Mouse (Mus musculus) heart, embryonic 16.5 days (tissue): ENCODE measurements around the gene Gm6525. TPM values are rescaled to one million over a fixed set of nuclear protein-coding genes. Genes with fewer than 3 reads are reported as not detected.

Experiments used
- ATAC-seq: fragments of 200-750 bp; cut with Nextera tagmentation; replicated peaks from 2 replicates; pipeline ENCODE4 v1.8.0; 2017; ENCODE audit warnings: moderate number of reproducible peaks; ENCODE audit not compliant: insufficient read depth, low FRiP score; ENCODE audit errors: extremely low read depth
- H3K27ac ChIP-seq: fragments of 300-500 bp; sonication (generic); 2 replicates; pipeline ENCODE4 v1.5.1; 2014; ENCODE audit warnings: mild to moderate bottlenecking, low read length, control low read depth, moderate library complexity
- H3K27me3 ChIP-seq: fragments of 300-500 bp; sonication (generic); 2 replicates; pipeline ENCODE4 v1.6.1; 2014; ENCODE audit warnings: low read length, mixed read lengths; ENCODE audit not compliant: control insufficient read depth, insufficient read depth
- H3K36me3 ChIP-seq: fragments of 300-500 bp; sonication (generic); 2 replicates; pipeline ENCODE4 v1.6.1; 2014; ENCODE audit not compliant: control insufficient read depth, insufficient read depth
- H3K4me1 ChIP-seq: fragments of 300-500 bp; sonication (generic); 2 replicates; pipeline ENCODE4 v1.6.1; 2014; ENCODE audit warnings: low read length, mixed read lengths; ENCODE audit not compliant: control insufficient read depth, insufficient read depth
- H3K4me2 ChIP-seq: fragments of 300-500 bp; sonication (generic); 2 replicates; pipeline ENCODE4 v1.6.1; 2014; ENCODE audit warnings: low read depth, mild to moderate bottlenecking, control low read depth, low read length
- H3K4me3 ChIP-seq: fragments of 300-500 bp; sonication (generic); 2 replicates; pipeline ENCODE4 v1.5.1; 2014; ENCODE audit warnings: mild to moderate bottlenecking, control low read depth, low read length
- H3K9ac ChIP-seq: fragments of 300-500 bp; sonication (generic); 2 replicates; pipeline ENCODE4 v1.6.1; 2014; ENCODE audit warnings: low read length, control low read depth
- H3K9me3 ChIP-seq: fragments of 300-500 bp; sonication (generic); replicated peaks from 2 replicates; pipeline ENCODE4 v1.6.1; 2016; ENCODE audit warnings: low read length; ENCODE audit not compliant: control insufficient read depth
- WGBS: fragments of 180-500 bp; shearing (Covaris S2); extraction: QIAGEN DNeasy Blood & Tissue Kit; methylation state at CpG from one replicate; pipeline ENCODE4 v1.1.7; 2014; 5-methylcytosine and 5-hydroxymethylcytosine counted together
- polyA plus RNA-seq: library from polyadenylated mRNA; unstranded; fragments of >200 nt; fragmentation: Nextera tagmentation; extraction: Ambion mirVana; gene quantifications from 2 replicates; pipeline ENCODE4 v1.2.1, GENCODE M21; 2015

Gene Gm6525
- polyA plus RNA-seq, 1 experiment from 2014 or later: 0.32 TPM

- Histone ChIP-seq H3K4me2 (no peak overlapping the region), H3K9me3 (no peaks in the 10 kb centered on the region), H3K4me3 (no peak overlapping the region), H3K27ac (no peak overlapping the region), H3K4me1 (no peaks in the 10 kb centered on the region), H3K27me3 (no peaks in the 10 kb centered on the region), H3K9ac (no peak overlapping the region), H3K36me3 (no peaks in the 10 kb centered on the region)
- no peak for ATAC-seq
- 71% methylated on average over 13 of the region's 13 CpGs for WGBS
Observed at GRCm38 (mm10) chr3:84200559-84201420, 26.9 kb downstream of the Gm6525 start.

DNA sequence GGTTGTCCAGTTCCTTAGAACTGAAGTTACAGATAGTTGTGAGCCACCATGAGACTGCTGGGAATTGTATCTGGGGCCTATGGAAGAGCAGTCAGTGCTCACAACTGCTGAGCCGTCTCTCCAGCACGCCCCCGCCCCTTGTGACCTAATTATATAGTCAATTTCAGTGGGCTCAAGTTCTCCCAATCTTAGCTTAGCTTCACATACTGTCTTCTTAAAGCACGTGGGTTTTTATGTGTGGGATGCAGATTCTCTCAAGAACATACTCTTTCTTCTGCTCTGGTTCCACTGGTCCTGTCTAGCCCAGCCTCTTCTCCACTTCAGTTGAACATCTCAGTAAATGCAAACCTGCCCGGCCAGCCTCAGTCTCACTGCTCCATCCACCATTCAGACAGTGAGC, 30.7 kb downstream of the Gm6525 start:
- WGBS: 83% methylated on average over 5 of the region's 5 CpGs
- no peaks in the 10 kb centered on the region for H3K4me1 ChIP-seq
- no peak overlapping the region for H3K4me3 ChIP-seq
- no peak overlapping the region for H3K4me2 ChIP-seq
- no peak overlapping the region for H3K9ac ChIP-seq
- no peaks in the 10 kb centered on the region for H3K36me3 ChIP-seq
- H3K27me3 ChIP-seq: no peaks in the 10 kb centered on the region
- ATAC-seq: no peak
- H3K9me3 ChIP-seq: no peaks in the 10 kb centered on the region
- no peak overlapping the region for H3K27ac ChIP-seq

- Histone ChIP-seq H3K27me3 (no peaks in the 10 kb centered on the region), H3K4me1 (no peaks in the 10 kb centered on the region), H3K9ac (no peak overlapping the region), H3K9me3 (no peaks in the 10 kb centered on the region), H3K4me2 (no peak overlapping the region), H3K36me3 (no peaks in the 10 kb centered on the region), H3K27ac (no peak overlapping the region), H3K4me3 (no peak overlapping the region)
- whole genome bisulfite sequencing: 79% methylated on average over 6 of the region's 6 CpGs
- no peak for ATAC-seq
Observed at GRCm38 (mm10) chr3:84205650-84206049, 31.7 kb downstream of the Gm6525 start.

GRCm38 (mm10) chr3:84206106-84206505, 32.2 kb downstream of the Gm6525 start:
- Histone ChIP-seq H3K4me2 (no peak overlapping the region), H3K9ac (no peak overlapping the region), H3K4me3 (no peak overlapping the region), H3K27ac (no peak overlapping the region), H3K36me3 (no peaks in the 10 kb centered on the region), H3K27me3 (no peaks in the 10 kb centered on the region), H3K4me1 (no peaks in the 10 kb centered on the region), H3K9me3 (no peaks in the 10 kb centered on the region)
- 77% methylated on average over 3 of the region's 3 CpGs for WGBS
- no peak for ATAC-seq

DNA sequence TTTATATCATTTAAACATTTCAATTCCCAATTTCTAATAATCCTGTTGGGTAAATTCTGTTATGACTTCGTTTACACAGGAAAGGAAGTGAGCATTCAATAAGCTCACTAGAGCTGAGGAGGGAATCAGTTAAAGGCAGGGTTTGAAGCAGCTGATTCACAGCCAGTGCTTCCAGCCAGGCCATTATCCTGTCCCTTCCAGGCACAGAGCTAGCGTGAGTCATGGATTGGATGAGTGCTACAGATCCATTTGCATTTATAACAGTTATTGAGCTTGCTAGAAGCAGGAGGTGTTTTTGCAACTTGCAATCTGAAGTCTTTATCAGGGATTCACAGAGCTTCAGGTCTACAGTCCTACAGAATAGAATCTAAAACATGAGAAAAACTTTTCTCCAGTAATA, 33.5 kb downstream of the Gm6525 start:
- H3K4me2 ChIP-seq: no peak overlapping the region
- H3K36me3 ChIP-seq: no peaks in the 10 kb centered on the region
- no peaks in the 10 kb centered on the region for H3K27me3 ChIP-seq
- no peak overlapping the region for H3K27ac ChIP-seq
- WGBS: 63% methylated on average over 2 of the region's 2 CpGs
- H3K4me3 ChIP-seq: no peak overlapping the region
- H3K4me1 ChIP-seq: no peaks in the 10 kb centered on the region
- no peaks in the 10 kb centered on the region for H3K9me3 ChIP-seq
- ATAC-seq: no peak
- no peak overlapping the region for H3K9ac ChIP-seq

GRCm38 (mm10) chr3:84208475-84208874, 34.6 kb downstream of the Gm6525 start:
- 92% methylated on average over 7 of the region's 7 CpGs for WGBS
- no peak overlapping the region for H3K9ac ChIP-seq
- ATAC-seq: no peak
- H3K27ac ChIP-seq: no peak overlapping the region
- H3K9me3 ChIP-seq: no peaks in the 10 kb centered on the region
- H3K4me1 ChIP-seq: no peaks in the 10 kb centered on the region
- no peak overlapping the region for H3K4me3 ChIP-seq
- H3K4me2 ChIP-seq: no peak overlapping the region
- no peaks in the 10 kb centered on the region for H3K27me3 ChIP-seq
- H3K36me3 ChIP-seq: no peaks in the 10 kb centered on the region

GRCm38 (mm10) chr3:84208917-84209513, 35.1 kb downstream of the Gm6525 start:
- Histone ChIP-seq H3K4me3 (no peak overlapping the region), H3K9ac (no peak overlapping the region), H3K27ac (no peak overlapping the region), H3K36me3 (no peaks in the 10 kb centered on the region), H3K4me1 (no peaks in the 10 kb centered on the region), H3K9me3 (no peaks in the 10 kb centered on the region), H3K4me2 (no peak overlapping the region), H3K27me3 (no peaks in the 10 kb centered on the region)
- no peak for ATAC-seq
- WGBS: 84% methylated on average over 7 of the region's 7 CpGs

GRCm38 (mm10) chr3:84211340-84211875, 37.5 kb downstream of the Gm6525 start:
- ATAC-seq: no peak
- no peaks in the 10 kb centered on the region for H3K9me3 ChIP-seq
- no peak overlapping the region for H3K9ac ChIP-seq
- WGBS: 84% methylated on average over 7 of the region's 7 CpGs
- no peaks in the 10 kb centered on the region for H3K36me3 ChIP-seq
- H3K4me3 ChIP-seq: no peak overlapping the region
- H3K4me2 ChIP-seq: no peak overlapping the region
- H3K4me1 ChIP-seq: no peaks in the 10 kb centered on the region
- H3K27ac ChIP-seq: no peak overlapping the region
- H3K27me3 ChIP-seq: no peaks in the 10 kb centered on the region

- Histone ChIP-seq H3K36me3 (no peaks in the 10 kb centered on the region), H3K4me1 (no peaks in the 10 kb centered on the region), H3K4me2 (no peak overlapping the region), H3K4me3 (no peak overlapping the region), H3K9ac (no peak overlapping the region), H3K27ac (no peak overlapping the region), H3K9me3 (no peaks in the 10 kb centered on the region), H3K27me3 (no peaks in the 10 kb centered on the region)
- ATAC-seq: no peak
- 72% methylated on average over 6 of the region's 6 CpGs for WGBS
Observed at GRCm38 (mm10) chr3:84214501-84214900, 40.6 kb downstream of the Gm6525 start.
